Mouse (Mus musculus): ENCODE results near the gene Ptpn1. TPM values are rescaled to one million over a fixed set of nuclear protein-coding genes. Genes with fewer than 3 reads are reported as not detected.

Ptpn1 gene
- polyA plus RNA-seq, 1 experiment: 62.4 TPM

DNA sequence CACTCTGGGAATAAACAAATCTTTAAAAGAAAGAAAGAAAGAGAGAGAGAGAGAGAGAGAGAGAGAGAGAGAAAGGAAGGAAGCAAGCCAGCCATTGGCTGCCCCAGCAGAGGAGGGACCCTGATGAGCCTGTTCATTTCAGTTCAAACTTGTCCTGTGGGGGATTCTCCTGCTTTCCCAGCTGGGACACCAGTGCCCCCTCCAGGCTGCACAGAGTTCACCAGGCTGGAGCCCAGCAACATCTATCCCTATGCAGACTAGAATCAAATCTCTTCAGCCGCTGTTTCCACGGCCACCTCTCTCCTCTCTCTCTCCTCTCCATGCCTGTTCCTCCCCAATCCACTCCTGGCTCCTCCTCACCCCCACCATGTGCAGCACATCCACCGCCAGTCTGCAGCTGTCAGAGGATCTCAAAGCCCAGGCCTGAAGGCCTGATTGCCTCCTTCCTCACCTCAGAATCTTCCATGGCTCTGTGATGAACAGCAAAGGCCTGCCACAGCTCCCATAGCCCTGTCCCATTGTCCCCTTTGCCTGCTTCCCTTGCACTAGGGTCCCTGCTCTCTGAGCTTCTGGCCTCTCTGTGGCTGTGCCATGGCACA is 67.4 kb downstream of the Ptpn1 start:
- TF ChIP-seq CTCF (IDR thresholded peaks at IDR 0.05; ENCODE audit: borderline replicate concordance, extremely low read depth, insufficient read depth, insufficient read length) (no peak), POLR2A (IDR thresholded peaks at IDR 0.05; ENCODE audit: borderline replicate concordance, extremely low read depth, insufficient read depth, insufficient read length, poor library complexity, severe bottlenecking) (no peak)
- no peak for DNase-seq (ENCODE audit: low read depth)

DNA sequence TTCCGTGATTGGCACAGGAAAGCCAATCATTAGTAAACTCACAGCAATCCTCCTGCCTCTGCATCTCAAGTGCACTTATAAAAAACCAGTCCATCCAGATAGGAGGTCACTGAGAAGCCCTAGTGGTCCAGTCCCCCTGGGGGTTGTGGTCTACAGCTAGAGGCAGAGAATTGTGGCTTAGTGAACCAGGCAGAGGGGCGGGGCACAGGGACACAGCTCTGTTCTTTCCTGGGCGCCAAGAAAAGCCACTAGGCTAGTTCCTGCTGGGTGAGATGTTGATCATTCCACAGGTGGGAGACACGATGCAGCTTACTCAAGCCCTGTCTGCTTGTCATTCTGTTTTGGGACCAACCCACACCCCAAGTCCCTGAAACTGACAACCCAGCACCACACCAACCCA is 70.3 kb downstream of the Ptpn1 start:
- TF ChIP-seq POLR2A (IDR thresholded peaks at IDR 0.05; ENCODE audit: borderline replicate concordance, extremely low read depth, insufficient read depth, insufficient read length, poor library complexity, severe bottlenecking): no peak
- no peak for TF ChIP-seq CTCF (IDR thresholded peaks at IDR 0.05; ENCODE audit: borderline replicate concordance, extremely low read depth, insufficient read depth, insufficient read length)

DNA sequence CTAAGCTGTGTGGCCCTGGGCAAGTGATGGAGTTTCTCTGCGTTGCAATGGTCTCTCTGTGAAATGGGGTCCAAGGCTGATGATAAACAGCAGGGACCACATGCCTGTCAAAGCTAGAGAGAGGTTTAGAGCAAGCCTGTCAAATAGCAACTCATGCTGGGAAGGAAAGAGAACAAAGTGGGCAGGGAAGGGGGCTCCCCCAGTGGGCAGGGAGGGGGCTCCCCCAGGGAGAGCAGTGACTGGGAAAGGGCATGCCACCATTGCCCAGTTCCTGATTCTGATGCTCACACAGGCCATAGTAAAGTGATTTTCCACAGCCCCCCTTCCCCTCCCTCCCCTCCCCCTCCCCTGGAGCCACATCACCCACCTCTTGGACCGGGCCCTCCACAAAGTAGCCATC is 71.0 kb downstream of the Ptpn1 start:
- no peak for DNase-seq (ENCODE audit: low read depth)
- TF ChIP-seq CTCF (IDR thresholded peaks at IDR 0.05; ENCODE audit: borderline replicate concordance, extremely low read depth, insufficient read depth, insufficient read length) (no peak), POLR2A (IDR thresholded peaks at IDR 0.05; ENCODE audit: borderline replicate concordance, extremely low read depth, insufficient read depth, insufficient read length, poor library complexity, severe bottlenecking) (no peak)

More for the DNA sequence above, 70.3 kb downstream of the Ptpn1 start:
- no peak for DNase-seq (ENCODE audit: low read depth)

DNA sequence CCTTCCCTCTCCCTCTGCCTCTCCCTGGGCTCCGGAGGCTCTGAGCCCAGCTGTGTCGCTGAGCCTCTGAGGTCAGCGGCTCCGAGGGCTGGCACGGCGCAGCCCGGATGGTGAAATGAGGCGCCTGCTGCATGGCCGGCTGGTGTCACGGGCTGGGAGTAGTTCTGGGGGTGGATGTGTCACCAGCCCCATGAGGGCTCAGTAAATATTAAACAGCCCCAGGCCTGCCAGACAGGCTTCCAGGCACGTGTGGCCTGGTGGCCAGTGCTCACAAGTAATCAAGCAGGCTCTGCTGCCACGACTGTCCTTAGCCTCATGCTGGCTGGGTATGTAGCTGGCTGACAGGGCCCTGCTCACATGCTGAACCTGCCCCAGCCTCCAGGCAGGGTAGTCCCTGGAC is 71.6 kb downstream of the Ptpn1 start:
- DNase-seq (ENCODE audit: low read depth): no peak
- no peak for TF ChIP-seq POLR2A (IDR thresholded peaks at IDR 0.05; ENCODE audit: borderline replicate concordance, extremely low read depth, insufficient read depth, insufficient read length, poor library complexity, severe bottlenecking)
- no peak for TF ChIP-seq CTCF (IDR thresholded peaks at IDR 0.05; ENCODE audit: borderline replicate concordance, extremely low read depth, insufficient read depth, insufficient read length)

DNA sequence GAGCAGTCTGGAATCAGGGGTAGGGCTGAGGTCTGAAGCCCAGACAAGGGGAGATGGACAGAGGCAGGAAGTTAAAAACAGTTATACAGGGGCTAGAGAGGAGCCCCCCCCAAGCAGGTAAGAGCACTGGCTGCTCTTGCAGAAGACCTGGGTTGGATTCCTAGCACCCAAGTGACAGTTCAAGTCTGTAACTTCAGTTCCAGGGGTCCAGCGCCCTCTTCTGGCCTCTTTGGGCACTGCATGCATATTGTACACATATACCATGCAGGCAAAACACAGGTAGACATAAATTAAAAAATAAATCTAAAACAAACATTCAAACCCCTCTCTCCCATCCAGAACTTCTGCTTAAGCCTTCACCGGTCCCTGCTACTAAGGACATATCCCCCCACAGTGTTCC is 72.5 kb downstream of the Ptpn1 start:
- no peak for TF ChIP-seq POLR2A (IDR thresholded peaks at IDR 0.05; ENCODE audit: borderline replicate concordance, extremely low read depth, insufficient read depth, insufficient read length, poor library complexity, severe bottlenecking)
- peak; percentile 55; the same call in 1 of the 2 replicates for TF ChIP-seq CTCF (IDR thresholded peaks at IDR 0.05; ENCODE audit: borderline replicate concordance, extremely low read depth, insufficient read depth, insufficient read length)
- DNase-seq (ENCODE audit: low read depth): no peak

DNA sequence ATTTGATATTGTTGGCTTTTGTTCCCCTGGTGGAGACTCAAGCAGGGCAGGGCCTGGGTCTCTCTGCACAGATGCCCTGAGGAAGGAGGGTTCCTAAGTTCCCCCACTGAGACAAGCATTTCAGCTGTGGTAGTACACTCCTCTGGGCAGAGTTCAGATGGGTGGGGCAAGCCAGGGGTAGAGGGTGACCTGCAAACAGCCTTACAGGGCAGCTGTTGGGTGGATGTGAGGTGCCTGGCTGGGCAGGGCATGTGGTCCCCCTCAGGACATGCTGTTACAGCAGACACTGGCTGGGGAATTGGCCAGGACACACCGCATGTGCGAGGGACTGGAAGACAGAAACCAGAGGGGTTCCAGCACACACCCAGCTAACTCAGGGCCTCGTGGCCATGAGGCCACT is 73.1 kb downstream of the Ptpn1 start:
- TF ChIP-seq CTCF (IDR thresholded peaks at IDR 0.05; ENCODE audit: borderline replicate concordance, extremely low read depth, insufficient read depth, insufficient read length): no peak
- no peak for TF ChIP-seq POLR2A (IDR thresholded peaks at IDR 0.05; ENCODE audit: borderline replicate concordance, extremely low read depth, insufficient read depth, insufficient read length, poor library complexity, severe bottlenecking)
- DNase-seq (ENCODE audit: low read depth): no peak

DNA sequence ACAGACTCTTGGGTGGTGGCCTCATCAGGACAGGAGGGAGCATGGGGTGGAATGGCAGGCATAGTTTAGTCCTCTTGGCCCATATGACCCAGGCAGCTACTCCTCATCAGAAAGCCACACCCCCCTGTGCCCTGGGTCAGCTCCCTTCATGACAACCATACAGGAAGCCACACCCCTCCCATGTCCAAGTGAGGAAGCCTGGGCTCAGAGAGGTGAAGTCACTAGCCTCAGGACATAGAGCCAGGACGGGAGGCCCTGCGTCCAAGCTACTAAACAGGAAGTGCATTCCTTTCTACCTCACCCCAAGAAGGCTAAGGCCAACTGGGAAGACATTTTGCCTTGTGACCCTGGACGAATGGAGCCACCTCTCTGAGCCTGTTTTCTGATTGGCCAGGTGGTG is 73.8 kb downstream of the Ptpn1 start:
- TF ChIP-seq CTCF (IDR thresholded peaks at IDR 0.05; ENCODE audit: borderline replicate concordance, extremely low read depth, insufficient read depth, insufficient read length): no peak
- TF ChIP-seq POLR2A (IDR thresholded peaks at IDR 0.05; ENCODE audit: borderline replicate concordance, extremely low read depth, insufficient read depth, insufficient read length, poor library complexity, severe bottlenecking): no peak
- DNase-seq (ENCODE audit: low read depth): no peak

DNA sequence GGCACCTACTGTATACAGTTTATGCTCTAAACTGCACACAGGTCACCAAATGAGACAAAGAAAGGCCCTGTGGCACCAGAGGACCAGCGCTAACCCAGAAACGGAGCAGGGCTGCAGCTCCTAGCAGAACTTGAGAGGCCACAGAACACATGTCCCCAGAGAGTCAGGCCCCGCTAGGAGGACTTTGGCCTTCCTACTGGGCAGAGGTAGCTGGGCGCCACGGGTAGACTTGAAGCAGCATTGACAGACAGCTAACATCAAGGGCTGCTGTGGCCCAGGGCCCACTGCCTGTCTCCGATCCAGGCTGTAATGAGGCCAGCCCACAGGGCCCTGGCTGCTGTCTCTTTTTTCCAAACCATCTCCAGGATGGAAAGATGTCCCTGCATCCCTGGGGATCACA is 74.6 kb downstream of the Ptpn1 start:
- no peak for DNase-seq (ENCODE audit: low read depth)
- TF ChIP-seq CTCF (IDR thresholded peaks at IDR 0.05; ENCODE audit: borderline replicate concordance, extremely low read depth, insufficient read depth, insufficient read length) (no peak), POLR2A (IDR thresholded peaks at IDR 0.05; ENCODE audit: borderline replicate concordance, extremely low read depth, insufficient read depth, insufficient read length, poor library complexity, severe bottlenecking) (no peak)

DNA sequence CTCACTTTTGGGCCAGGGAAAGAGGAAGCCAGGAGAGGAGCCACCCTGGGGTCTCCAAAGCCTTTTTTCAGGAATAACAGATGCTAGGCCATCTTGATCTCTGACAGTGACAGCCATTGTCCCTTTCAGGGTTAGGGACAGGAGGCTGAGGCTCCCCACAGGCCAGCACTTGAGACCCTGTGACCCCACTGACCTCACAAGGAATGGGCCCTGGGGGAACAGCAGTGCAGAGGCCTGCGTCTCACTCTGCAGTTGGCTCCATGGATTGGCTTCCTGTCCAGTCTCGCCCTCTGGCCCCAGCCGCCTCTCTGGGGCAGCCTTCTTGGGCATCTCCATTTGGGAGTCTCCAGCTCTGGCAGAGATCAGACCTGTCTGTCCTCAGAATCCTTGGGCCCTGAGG is 76.3 kb downstream of the Ptpn1 start:
- TF ChIP-seq POLR2A (IDR thresholded peaks at IDR 0.05; ENCODE audit: borderline replicate concordance, extremely low read depth, insufficient read depth, insufficient read length, poor library complexity, severe bottlenecking): no peak
- TF ChIP-seq CTCF (IDR thresholded peaks at IDR 0.05; ENCODE audit: borderline replicate concordance, extremely low read depth, insufficient read depth, insufficient read length): no peak
- DNase-seq (ENCODE audit: low read depth): no peak

DNA sequence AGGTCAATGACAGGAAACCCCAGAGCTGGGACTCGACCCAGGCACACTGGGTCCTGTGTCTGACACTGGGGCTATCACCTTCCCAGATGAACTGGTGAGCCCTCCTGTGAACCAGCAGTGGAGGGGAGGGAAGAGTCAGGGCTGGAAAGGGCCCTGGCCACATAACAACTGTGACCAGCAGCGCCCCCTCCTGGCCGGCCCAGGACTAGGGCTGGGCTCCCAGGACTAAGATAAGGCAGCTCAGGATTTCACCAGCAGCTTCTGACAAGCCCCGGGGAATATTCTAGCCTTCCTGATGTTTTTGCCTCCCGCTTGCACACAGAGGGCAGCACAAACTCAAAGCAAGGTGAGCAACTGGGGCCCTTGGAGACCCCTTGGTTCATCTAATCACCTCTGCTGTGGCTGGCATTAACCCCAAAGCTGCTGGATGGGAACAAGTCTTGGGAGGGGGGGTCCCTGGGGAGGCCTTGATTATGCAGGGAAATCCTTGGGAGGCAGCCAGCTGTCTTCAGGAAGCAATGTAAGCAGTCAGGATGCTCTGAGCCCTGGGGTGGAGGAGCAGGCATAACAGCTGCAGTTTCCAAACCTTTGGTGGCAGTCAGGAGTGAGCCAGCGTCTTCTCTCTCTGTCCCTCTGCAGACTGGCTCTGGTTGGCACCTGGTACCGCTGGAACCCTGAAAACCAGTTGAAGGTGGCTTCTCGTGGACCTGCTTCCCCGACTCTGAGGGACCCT is 78.2 kb downstream of the Ptpn1 start, which contains the start of gene Ripor3:
Gene Ripor3 (minus strand): TSS at position 683 of the 733 bp plus-strand sequence.
- TF ChIP-seq CTCF (IDR thresholded peaks at IDR 0.05; ENCODE audit: borderline replicate concordance, extremely low read depth, insufficient read depth, insufficient read length): peak; percentile 66; the same call in 1 of the 2 replicates
- TF ChIP-seq POLR2A (IDR thresholded peaks at IDR 0.05; ENCODE audit: borderline replicate concordance, extremely low read depth, insufficient read depth, insufficient read length, poor library complexity, severe bottlenecking): no peak
- DNase-seq (ENCODE audit: low read depth): peak; percentile 49

DNA sequence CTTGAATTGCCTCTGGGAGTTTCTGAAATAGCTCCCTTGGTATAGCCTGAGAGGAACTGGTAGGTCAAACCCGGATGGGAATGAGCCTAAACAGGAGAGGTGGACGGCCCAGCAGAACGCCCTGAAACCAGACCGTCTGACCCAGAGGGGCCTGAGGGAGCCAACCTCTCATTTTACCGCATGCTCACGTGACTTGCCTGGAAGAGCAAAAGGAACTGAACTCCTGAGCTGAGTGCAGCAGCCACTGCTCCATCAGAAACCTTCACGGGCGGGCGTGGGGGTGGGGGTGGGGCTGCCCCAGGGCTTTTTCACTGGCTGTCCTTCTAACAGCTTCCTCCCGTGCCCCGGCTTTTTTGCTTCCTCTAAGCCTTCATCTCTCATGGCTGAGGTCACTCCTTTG is 79.0 kb downstream of the Ptpn1 start:
- TF ChIP-seq POLR2A (IDR thresholded peaks at IDR 0.05; ENCODE audit: borderline replicate concordance, extremely low read depth, insufficient read depth, insufficient read length, poor library complexity, severe bottlenecking): no peak
- TF ChIP-seq CTCF (IDR thresholded peaks at IDR 0.05; ENCODE audit: borderline replicate concordance, extremely low read depth, insufficient read depth, insufficient read length): no peak
- DNase-seq (ENCODE audit: low read depth): no peak

DNA sequence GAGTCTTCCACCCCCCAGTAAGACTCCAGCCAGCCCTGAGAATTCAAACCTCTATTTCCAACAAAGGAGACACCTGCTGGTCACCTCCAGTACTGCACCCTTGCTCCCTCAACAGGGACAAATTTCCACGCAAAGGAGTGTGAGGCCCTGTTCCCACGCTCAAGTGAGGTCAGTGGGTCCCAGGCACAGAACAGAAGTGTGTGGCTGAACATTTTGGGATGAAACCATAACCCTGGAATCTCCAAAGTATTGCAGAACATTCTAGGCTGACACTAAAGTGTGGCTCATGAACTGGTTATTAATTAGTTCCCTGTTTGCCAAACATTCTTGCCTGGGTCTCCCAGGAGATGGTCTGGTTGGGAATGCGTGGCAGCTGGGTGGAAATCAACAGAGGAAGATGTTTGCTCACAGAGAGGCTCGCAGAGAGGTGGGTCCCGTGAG is 85.1 kb downstream of the Ptpn1 start:
- DNase-seq (ENCODE audit: low read depth): peak; percentile 60
- no peak for TF ChIP-seq POLR2A (IDR thresholded peaks at IDR 0.05; ENCODE audit: borderline replicate concordance, extremely low read depth, insufficient read depth, insufficient read length, poor library complexity, severe bottlenecking)
- TF ChIP-seq CTCF (IDR thresholded peaks at IDR 0.05; ENCODE audit: borderline replicate concordance, extremely low read depth, insufficient read depth, insufficient read length): peak; percentile 83
